Mouse (Mus musculus): ENCODE measurements at regions not wholly inside any gene's neighbourhood (a gene's known extent, or its start where the extent isn't known, plus 50 kb on each side); places are given as distances from the start of the nearest gene placed in this dataset.

DNA sequence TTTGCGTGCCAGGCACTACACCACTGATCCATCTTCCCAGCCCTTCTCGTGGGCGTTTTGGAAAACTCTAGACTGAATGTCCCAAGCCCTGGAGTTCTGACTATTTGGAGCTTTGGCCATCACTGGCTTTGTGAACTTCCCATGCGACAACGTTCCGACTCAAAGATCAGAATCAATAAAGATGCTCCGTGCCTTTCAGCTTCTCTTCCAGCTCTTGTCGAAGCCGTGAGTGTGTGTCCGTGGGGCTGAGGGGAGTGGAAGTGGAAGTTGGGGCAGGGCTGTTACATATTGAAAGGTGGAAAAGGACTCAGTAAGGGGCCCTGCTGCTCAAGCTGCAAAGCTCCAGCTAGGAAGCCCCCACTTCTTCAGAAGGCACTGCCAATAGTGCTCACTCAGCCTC lies 283.0 kb upstream of the Prox1 start:
- Histone ChIP-seq H3K4me2 (no peak overlapping the region), H3K9me3 (no peaks in the 10 kb centered on the region), H3K27me3 (peaks cover 23% of the 10 kb centered on the region), H3K27ac (no peak overlapping the region), H3K4me3 (replicated peaks) (no peak overlapping the region), H3K36me3 (no peaks in the 10 kb centered on the region), H3K9ac (replicated peaks) (no peak overlapping the region), H3K4me1 (replicated peaks) (no peaks in the 10 kb centered on the region)
- ATAC-seq (ENCODE audit: insufficient number of reproducible peaks, insufficient read depth, low FRiP score, low TSS enrichment, low read depth): no peak
- 92% methylated on average over 10 of the region's 10 CpGs for WGBS

DNA sequence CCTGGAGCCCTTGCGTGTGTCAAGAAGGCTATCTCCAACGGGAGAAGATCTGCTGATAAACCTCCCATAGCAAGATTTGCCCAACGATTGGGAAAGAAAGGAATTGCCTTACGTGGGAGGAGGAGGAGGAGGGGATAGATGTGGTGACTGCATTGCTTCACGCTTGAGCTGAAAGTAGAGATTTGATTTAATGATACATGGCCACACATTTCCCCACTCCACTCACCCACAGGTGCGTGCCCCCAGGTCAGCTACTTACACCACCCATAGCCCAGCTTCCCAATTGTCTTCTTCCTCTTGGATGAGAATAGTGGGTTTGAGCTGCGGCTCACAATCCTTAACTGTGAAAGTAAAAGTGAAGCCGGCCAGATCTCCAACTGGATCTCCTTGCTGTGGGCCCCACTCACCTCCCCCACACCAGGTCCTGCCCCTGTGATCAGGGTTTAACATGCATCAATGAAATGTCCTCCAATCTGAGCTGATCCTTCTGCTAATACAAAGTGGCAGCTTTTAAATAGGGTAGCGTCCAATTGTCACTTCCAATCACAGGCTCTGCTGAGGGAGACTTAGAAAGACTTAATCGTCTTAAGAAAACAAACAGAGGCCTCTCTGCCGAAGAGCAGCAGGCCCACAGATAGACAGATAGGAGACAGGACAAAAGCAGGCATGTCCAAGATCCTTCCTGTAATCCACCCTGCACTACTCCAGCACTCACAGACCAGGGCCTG lies 281.8 kb upstream of the Prox1 start:
- WGBS: 67% methylated on average over 11 of the region's 11 CpGs
- H3K4me3 ChIP-seq (replicated peaks): no peak overlapping the region
- no peak overlapping the region for H3K9ac ChIP-seq (replicated peaks)
- ATAC-seq (ENCODE audit: insufficient number of reproducible peaks, insufficient read depth, low FRiP score, low TSS enrichment, low read depth): no peak
- no peak overlapping the region for H3K27ac ChIP-seq
- no peaks in the 10 kb centered on the region for H3K36me3 ChIP-seq
- peaks cover 36% of the 10 kb centered on the region for H3K27me3 ChIP-seq
- H3K9me3 ChIP-seq: no peaks in the 10 kb centered on the region
- no peaks in the 10 kb centered on the region for H3K4me1 ChIP-seq (replicated peaks)
- H3K4me2 ChIP-seq: no peak overlapping the region

DNA sequence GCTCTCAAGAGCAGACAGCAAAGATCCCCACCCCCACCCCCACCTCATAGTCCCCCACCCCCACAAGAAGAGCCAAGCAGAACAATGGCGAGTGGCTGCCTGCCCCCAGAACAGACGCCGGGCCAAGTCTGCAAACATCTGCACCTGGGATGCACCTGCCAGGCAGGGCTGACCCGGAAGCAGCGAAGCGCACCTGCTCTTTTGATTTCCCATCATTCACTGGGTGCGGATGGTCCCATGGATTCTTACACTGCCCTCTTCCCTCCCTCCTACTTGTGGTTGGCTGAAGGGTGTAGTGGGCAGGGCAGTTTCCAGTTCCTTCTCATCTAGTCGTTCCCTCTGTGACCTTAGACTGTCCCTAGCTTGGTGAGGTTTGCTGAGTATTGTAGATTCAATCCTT lies 277.7 kb upstream of the Prox1 start:
- Histone ChIP-seq H3K9me3 (no peaks in the 10 kb centered on the region), H3K27ac (no peak overlapping the region), H3K36me3 (no peaks in the 10 kb centered on the region), H3K4me3 (replicated peaks) (no peak overlapping the region), H3K4me1 (replicated peaks) (no peaks in the 10 kb centered on the region), H3K27me3 (peaks cover 45% of the 10 kb centered on the region), H3K9ac (replicated peaks) (no peak overlapping the region), H3K4me2 (no peak overlapping the region)
- no peak for ATAC-seq (ENCODE audit: insufficient number of reproducible peaks, insufficient read depth, low FRiP score, low TSS enrichment, low read depth)
- 12% methylated on average over 8 of the region's 8 CpGs for WGBS

DNA sequence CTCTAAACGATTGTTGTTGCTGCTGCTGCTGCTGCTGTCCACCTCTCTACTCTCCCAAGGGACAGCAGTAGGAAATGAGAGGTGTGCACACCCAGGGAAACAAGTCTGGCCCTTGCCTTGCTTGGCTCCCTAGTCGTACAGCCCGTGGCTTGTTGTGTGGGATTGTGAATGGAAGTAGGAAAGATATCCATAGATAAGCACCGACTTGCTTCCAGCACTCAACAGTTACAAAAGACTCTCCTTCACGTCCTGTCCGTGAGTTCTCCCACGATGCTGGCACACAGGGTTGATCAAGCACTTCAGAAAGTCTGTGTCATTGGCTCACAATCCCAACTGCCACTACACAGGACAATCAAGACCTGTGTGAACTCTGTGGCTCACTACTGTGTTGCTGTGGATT lies 276.7 kb upstream of the Prox1 start:
- Histone ChIP-seq H3K4me2 (no peak overlapping the region), H3K27me3 (peaks cover 40% of the 10 kb centered on the region), H3K36me3 (no peaks in the 10 kb centered on the region), H3K4me3 (replicated peaks) (no peak overlapping the region), H3K27ac (no peak overlapping the region), H3K9me3 (no peaks in the 10 kb centered on the region), H3K9ac (replicated peaks) (no peak overlapping the region), H3K4me1 (replicated peaks) (no peaks in the 10 kb centered on the region)
- WGBS: 79% methylated on average over 7 of the region's 7 CpGs
- no peak for ATAC-seq (ENCODE audit: insufficient number of reproducible peaks, insufficient read depth, low FRiP score, low TSS enrichment, low read depth)

DNA sequence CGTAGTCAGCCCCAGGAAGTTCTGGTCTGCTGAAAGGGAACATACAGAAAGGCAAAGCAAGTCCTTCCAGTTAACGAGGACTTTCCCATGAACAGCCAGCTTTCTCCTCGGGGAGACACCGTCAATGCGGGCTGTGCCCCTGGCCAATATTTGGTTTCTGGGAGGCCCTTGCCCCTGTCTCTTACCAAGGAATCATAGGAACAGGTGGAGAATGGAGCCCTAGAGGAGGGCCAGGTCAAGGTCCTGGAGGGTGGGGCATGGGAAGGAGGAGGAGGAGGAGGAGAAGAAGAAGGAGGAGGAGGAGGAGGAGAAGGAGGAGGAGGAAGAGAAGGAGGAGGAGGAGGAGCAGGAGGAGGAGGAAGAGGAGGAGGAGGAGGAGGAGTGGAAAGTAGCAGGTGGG lies 276.2 kb upstream of the Prox1 start:
- Histone ChIP-seq H3K36me3 (no peaks in the 10 kb centered on the region), H3K4me3 (replicated peaks) (no peak overlapping the region), H3K27me3 (peaks cover 38% of the 10 kb centered on the region), H3K27ac (no peak overlapping the region), H3K4me1 (replicated peaks) (no peaks in the 10 kb centered on the region), H3K9me3 (no peaks in the 10 kb centered on the region), H3K4me2 (no peak overlapping the region), H3K9ac (replicated peaks) (no peak overlapping the region)
- no peak for ATAC-seq (ENCODE audit: insufficient number of reproducible peaks, insufficient read depth, low FRiP score, low TSS enrichment, low read depth)
- 78% methylated on average over 5 of the region's 5 CpGs for WGBS

DNA sequence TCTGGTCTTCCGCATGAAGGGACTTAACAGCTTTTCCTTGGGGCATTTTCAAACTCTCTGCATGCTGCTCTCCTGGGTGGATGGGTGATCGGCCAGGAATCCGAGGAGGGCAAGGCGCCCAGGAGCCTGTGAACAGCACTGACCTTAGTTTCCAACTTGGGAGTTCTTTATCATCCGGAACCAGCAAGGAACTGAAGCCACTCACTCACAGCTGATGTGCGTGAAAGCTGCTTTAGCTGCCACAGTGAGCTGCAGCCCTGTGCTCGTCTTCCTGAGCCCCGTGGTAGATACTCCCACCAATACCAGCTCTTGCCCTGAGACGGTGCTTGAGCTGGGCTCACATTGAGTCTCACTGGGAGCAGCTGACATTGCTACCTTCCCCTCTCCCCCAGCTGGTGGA lies 273.9 kb upstream of the Prox1 start:
- 80% methylated on average over 9 of the region's 9 CpGs for WGBS
- H3K27me3 ChIP-seq: peaks cover 45% of the 10 kb centered on the region
- no peak overlapping the region for H3K4me2 ChIP-seq
- H3K9me3 ChIP-seq: no peaks in the 10 kb centered on the region
- ATAC-seq (ENCODE audit: insufficient number of reproducible peaks, insufficient read depth, low FRiP score, low TSS enrichment, low read depth): no peak
- H3K36me3 ChIP-seq: no peaks in the 10 kb centered on the region
- no peaks in the 10 kb centered on the region for H3K4me1 ChIP-seq (replicated peaks)
- no peak overlapping the region for H3K9ac ChIP-seq (replicated peaks)
- H3K27ac ChIP-seq: no peak overlapping the region
- H3K4me3 ChIP-seq (replicated peaks): no peak overlapping the region

DNA sequence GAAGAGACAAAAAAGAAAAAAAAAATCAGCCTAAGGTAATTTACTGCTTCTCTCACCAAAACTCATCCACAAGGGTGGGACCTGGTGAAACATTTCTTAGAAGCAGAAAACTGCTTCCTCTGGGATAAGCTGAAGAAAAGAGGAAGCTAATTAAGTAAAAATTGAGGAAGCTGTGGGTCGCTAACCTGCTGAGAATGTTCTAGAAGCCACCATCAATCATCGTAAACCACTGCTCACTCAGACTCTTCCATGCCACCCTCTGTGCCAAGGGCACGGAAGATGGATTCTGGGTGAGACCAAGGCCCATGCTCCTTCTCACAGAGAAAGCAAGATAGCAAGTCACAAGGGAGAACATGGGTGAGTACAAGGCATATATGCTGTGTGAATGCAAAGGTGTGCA lies 272.7 kb upstream of the Prox1 start:
- no peaks in the 10 kb centered on the region for H3K9me3 ChIP-seq
- no peaks in the 10 kb centered on the region for H3K36me3 ChIP-seq
- H3K9ac ChIP-seq (replicated peaks): no peak overlapping the region
- 66% methylated on average over 3 of the region's 3 CpGs for WGBS
- H3K27ac ChIP-seq: no peak overlapping the region
- peaks cover 36% of the 10 kb centered on the region for H3K27me3 ChIP-seq
- no peak for ATAC-seq (ENCODE audit: insufficient number of reproducible peaks, insufficient read depth, low FRiP score, low TSS enrichment, low read depth)
- no peak overlapping the region for H3K4me2 ChIP-seq
- H3K4me3 ChIP-seq (replicated peaks): no peak overlapping the region
- H3K4me1 ChIP-seq (replicated peaks): no peaks in the 10 kb centered on the region

DNA sequence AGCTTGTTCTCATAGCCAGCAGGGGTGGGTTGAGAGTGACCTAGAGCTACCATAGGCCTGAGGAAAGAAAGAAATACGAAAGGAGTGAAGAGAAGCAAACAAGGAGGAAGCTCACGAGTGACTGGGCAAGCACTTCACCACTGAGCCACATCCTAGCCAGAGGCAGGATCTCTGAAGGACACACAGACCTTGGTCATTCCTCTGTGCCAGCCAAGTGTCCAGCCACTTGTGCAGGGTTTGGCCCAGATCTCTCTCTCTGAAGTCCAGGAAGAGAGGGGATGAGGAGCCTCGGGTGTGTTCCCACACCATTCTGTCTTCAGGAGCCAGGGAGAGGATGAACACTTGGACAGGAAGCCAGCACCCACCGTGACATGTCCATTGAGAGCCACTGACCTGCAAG lies 271.7 kb upstream of the Prox1 start:
- no peak for ATAC-seq (ENCODE audit: insufficient number of reproducible peaks, insufficient read depth, low FRiP score, low TSS enrichment, low read depth)
- Histone ChIP-seq H3K4me2 (no peak overlapping the region), H3K4me1 (replicated peaks) (no peaks in the 10 kb centered on the region), H3K27me3 (peaks cover 30% of the 10 kb centered on the region), H3K4me3 (replicated peaks) (no peak overlapping the region), H3K9ac (replicated peaks) (no peak overlapping the region), H3K27ac (no peak overlapping the region), H3K9me3 (no peaks in the 10 kb centered on the region), H3K36me3 (no peaks in the 10 kb centered on the region)
- WGBS: 75% methylated on average over 4 of the region's 4 CpGs

DNA sequence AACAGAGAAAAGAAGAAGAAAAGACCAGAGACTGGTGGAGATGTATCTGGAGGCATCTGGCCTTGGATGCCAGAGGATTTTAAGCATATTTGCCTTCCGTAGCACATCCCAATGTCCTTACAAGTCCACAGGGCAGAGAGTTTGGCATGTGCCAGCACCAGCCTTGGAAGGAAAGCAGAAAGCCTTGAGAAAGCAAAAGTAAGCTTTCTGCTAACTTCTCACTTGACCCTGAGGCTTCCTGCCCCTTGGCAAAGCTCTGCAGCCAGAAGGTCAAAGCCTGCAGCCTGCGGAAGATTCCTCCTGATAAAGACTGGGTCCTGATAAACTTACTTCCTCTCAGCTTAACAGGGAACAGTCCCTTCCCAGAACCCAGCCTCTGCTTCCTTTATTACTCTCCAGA lies 268.3 kb upstream of the Prox1 start:
- ATAC-seq (ENCODE audit: insufficient number of reproducible peaks, insufficient read depth, low FRiP score, low TSS enrichment, low read depth): no peak
- Histone ChIP-seq H3K9ac (replicated peaks) (no peak overlapping the region), H3K36me3 (no peaks in the 10 kb centered on the region), H3K4me3 (replicated peaks) (no peak overlapping the region), H3K4me1 (replicated peaks) (no peaks in the 10 kb centered on the region), H3K27me3 (peaks cover 24% of the 10 kb centered on the region; the same call in 1 of the 2 replicates), H3K4me2 (no peak overlapping the region), H3K27ac (no peak overlapping the region), H3K9me3 (no peaks in the 10 kb centered on the region)
- 74% methylated on average over 2 of the region's 2 CpGs for WGBS

DNA sequence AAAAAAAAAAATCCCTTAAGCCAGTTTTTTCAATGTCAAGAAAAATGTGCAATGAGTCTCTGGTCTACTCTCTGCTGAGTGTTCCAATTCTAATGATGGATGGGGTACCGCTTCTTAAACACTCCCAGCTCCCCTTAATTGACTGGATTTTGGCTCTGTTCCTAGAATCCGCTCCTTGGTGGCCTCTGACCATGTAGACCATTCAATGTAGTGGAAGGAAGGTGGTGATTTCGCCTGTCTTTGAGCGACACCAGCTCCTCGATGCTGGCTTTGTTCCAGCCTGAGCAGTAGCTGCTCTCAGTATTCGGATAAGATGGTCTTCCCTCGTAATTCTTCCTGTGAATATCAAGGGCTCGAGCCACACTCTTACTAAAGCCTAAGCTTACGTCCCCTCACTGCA lies 252.4 kb upstream of the Prox1 start:
- Histone ChIP-seq H3K9me3 (peaks cover 7% of the 10 kb centered on the region), H3K27me3 (peaks cover 30% of the 10 kb centered on the region), H3K4me1 (replicated peaks) (peaks cover 3% of the 10 kb centered on the region; the same call in 1 of the 2 replicates), H3K9ac (replicated peaks) (no peak overlapping the region), H3K36me3 (no peaks in the 10 kb centered on the region), H3K27ac (no peak overlapping the region), H3K4me2 (no peak overlapping the region), H3K4me3 (replicated peaks) (no peak overlapping the region)
- no peak for ATAC-seq (ENCODE audit: insufficient number of reproducible peaks, insufficient read depth, low FRiP score, low TSS enrichment, low read depth)
- WGBS: 74% methylated on average over 9 of the region's 9 CpGs

DNA sequence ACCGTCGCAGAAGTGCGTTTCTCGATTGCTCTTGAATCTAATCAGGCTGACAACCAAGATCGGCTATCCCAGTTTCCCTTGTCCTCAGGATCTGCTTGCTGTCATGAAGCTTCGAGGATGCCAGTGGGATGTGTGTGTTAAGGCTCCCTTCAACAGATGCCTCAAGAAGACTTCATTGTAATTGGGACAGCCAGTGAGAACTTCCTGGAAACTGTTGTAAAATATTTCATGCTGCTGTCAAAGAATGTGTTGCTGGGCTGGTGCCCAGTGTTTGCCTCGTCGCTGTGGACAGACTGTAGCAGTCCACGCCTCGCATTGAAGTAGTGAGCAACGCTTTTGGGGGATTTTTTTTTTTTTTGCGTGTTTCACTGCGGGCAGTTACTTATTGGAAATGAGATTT lies 249.2 kb upstream of the Prox1 start:
- no peak overlapping the region for H3K27ac ChIP-seq
- no peak overlapping the region for H3K4me3 ChIP-seq (replicated peaks)
- no peak for ATAC-seq (ENCODE audit: insufficient number of reproducible peaks, insufficient read depth, low FRiP score, low TSS enrichment, low read depth)
- H3K4me2 ChIP-seq: no peak overlapping the region
- peaks cover 8% of the 10 kb centered on the region; the same call in 1 of the 2 replicates for H3K4me1 ChIP-seq (replicated peaks)
- 65% methylated on average over 13 of the region's 13 CpGs for WGBS
- peaks cover 7% of the 10 kb centered on the region for H3K9me3 ChIP-seq
- no peaks in the 10 kb centered on the region for H3K36me3 ChIP-seq
- H3K9ac ChIP-seq (replicated peaks): no peak overlapping the region
- peaks cover 35% of the 10 kb centered on the region for H3K27me3 ChIP-seq

DNA sequence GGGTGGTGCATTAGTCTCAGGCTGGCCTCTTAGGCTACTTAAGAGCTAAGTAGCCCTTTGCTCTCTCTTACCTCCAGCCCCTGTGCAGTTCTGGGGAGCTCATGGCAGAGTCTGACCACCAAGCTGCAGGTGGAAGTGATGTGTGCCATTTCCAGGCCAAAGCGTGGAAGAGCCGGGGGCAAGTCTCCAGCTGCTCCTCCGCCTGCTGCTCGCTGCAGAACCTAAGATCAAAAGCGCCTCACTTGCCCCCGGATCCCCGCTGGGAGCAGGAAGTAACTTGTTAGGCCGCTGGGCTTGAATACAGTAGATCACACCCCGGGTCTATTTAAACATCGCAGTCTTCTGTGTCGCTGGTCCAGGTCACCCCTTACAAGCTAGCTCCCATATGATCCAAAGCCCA lies 246.8 kb upstream of the Prox1 start:
- no peaks in the 10 kb centered on the region for H3K36me3 ChIP-seq
- peaks cover 8% of the 10 kb centered on the region; the same call in 1 of the 2 replicates for H3K4me1 ChIP-seq (replicated peaks)
- no peak overlapping the region for H3K4me3 ChIP-seq (replicated peaks)
- no peak overlapping the region for H3K9ac ChIP-seq (replicated peaks)
- no peak for ATAC-seq (ENCODE audit: insufficient number of reproducible peaks, insufficient read depth, low FRiP score, low TSS enrichment, low read depth)
- WGBS: 3% methylated on average over 11 of the region's 11 CpGs
- H3K27ac ChIP-seq: no peak overlapping the region
- no peak overlapping the region for H3K4me2 ChIP-seq
- H3K9me3 ChIP-seq: no peaks in the 10 kb centered on the region
- peaks cover 48% of the 10 kb centered on the region for H3K27me3 ChIP-seq
